Mouse (Mus musculus): ENCODE results near the gene Celf5. TPM values are rescaled to one million over a fixed set of nuclear protein-coding genes. Genes with fewer than 3 reads are reported as not detected.

Celf5 gene
- polyA plus RNA-seq, 1 experiment, result 57.3 TPM

DNA sequence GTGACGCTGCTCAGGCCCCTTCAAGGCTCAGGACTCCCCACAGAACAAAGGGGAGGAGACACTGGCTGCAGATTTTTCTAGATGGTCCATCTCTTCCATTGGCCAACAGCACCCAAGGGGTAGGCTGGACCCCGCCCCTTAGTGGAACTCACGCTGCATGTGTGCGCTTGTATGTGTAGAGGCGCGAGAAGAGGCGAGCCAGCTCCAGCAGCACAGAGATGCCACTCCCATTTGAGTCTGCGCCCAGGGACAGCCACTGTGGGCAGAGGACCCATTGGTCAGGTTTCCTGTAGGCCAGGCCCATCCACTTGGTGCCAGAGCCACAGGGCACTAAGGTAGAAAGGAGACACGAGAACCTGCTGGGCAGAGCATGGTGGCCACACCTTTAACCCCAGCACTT, 8.5 kb upstream of the Celf5 start:
- no peaks in the 10 kb centered on the region for H3K27me3 ChIP-seq (ENCODE audit: control insufficient read depth, insufficient read depth, low read length)
- TF ChIP-seq CTCF (IDR thresholded peaks at IDR 0.05; ENCODE audit: borderline replicate concordance, insufficient read depth, low read depth, low read length), result no peak
- no peak for TF ChIP-seq POLR2A (IDR thresholded peaks at IDR 0.05; ENCODE audit: borderline replicate concordance, insufficient read depth, low read length)
- peak in 1 of 2 experiments; percentile 11 for DNase-seq
- WGBS, result 84% methylated on average over 9 of the region's 9 CpGs
- no peak overlapping the region for H3K27ac ChIP-seq (ENCODE audit: insufficient read depth, low read length)
- H3K4me1 ChIP-seq (ENCODE audit: control insufficient read depth, insufficient read depth, low read length), result peaks cover 10% of the 10 kb centered on the region
- no peak overlapping the region for H3K4me3 ChIP-seq (replicated peaks; ENCODE audit: insufficient read depth, low read depth, low read length)

DNA sequence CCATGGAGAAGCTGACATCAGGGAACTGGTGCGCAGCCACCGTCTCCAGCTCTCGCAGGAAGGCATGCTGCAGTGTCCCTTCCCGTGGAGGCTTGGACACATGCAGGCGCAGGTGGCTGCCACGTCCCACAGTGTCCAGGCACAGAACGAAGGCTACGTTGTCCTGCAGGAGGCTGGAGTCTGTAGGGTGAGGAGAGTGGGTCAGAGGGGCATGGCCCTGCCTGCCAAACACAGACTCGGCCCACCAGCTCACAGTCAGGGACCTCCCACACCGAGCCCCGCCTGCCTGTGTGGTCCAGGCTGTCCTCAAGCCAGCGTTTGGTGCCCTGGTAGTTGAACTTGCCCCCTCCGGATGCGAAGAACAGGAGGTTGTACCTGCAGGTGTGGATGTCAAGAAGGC, 7.4 kb upstream of the Celf5 start:
- no peak for DNase-seq
- peaks cover 7% of the 10 kb centered on the region for H3K4me1 ChIP-seq (ENCODE audit: control insufficient read depth, insufficient read depth, low read length)
- H3K4me3 ChIP-seq (replicated peaks; ENCODE audit: insufficient read depth, low read depth, low read length), result no peak overlapping the region
- TF ChIP-seq CTCF (IDR thresholded peaks at IDR 0.05; ENCODE audit: borderline replicate concordance, insufficient read depth, low read depth, low read length), result no peak
- TF ChIP-seq POLR2A (IDR thresholded peaks at IDR 0.05; ENCODE audit: borderline replicate concordance, insufficient read depth, low read length), result no peak
- 67% methylated on average over 14 of the region's 14 CpGs for WGBS
- no peak overlapping the region for H3K27ac ChIP-seq (ENCODE audit: insufficient read depth, low read length)
- H3K27me3 ChIP-seq (ENCODE audit: control insufficient read depth, insufficient read depth, low read length), result no peaks in the 10 kb centered on the region

DNA sequence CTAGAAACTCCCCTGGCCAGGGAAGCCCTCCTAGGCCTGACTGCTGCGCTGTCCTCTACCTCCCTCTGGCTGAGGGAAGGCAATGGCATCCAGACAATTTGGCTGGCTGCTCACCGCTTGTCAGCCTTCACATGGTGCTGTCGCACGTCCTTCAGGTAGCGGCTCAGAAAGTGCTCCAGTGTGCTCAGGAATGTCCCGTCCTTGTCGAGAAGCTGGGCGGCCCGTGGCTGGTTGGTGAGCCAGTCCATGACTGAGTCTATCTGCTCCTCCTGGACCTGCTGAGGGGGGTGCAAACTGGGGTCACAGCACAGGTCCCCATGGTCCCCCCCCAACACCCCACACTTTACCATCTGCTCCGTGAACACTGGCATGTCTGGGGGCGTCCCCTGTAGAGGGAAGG, 5.6 kb upstream of the Celf5 start:
- no peak overlapping the region for H3K4me3 ChIP-seq (replicated peaks; ENCODE audit: insufficient read depth, low read depth, low read length)
- no peaks in the 10 kb centered on the region for H3K27me3 ChIP-seq (ENCODE audit: control insufficient read depth, insufficient read depth, low read length)
- no peak for DNase-seq
- WGBS, result 63% methylated on average over 11 of the region's 11 CpGs
- no peaks in the 10 kb centered on the region for H3K4me1 ChIP-seq (ENCODE audit: control insufficient read depth, insufficient read depth, low read length)
- TF ChIP-seq CTCF (IDR thresholded peaks at IDR 0.05; ENCODE audit: borderline replicate concordance, insufficient read depth, low read depth, low read length) (no peak), POLR2A (IDR thresholded peaks at IDR 0.05; ENCODE audit: borderline replicate concordance, insufficient read depth, low read length) (no peak)
- H3K27ac ChIP-seq (ENCODE audit: insufficient read depth, low read length), result no peak overlapping the region

DNA sequence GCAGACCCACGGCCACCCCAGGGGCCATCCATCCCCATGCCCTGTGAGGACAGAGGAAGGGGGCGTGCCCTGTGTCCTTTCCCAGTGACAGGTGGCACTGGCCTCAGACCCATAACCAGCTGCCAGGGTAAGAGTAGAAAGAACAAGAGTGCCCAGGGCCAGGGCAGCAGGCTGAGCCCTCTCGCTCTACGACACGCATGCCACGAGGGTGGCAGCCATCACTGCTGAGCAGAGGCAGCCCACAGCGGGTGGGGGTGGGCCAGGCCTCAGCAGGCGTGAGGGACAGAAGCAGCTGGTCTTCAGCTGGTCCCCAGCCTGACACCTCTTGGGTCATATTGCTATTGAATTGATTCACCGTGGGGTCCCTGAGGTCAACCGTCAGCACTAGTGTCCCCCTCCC, 4.0 kb upstream of the Celf5 start:
- no peaks in the 10 kb centered on the region for H3K27me3 ChIP-seq (ENCODE audit: control insufficient read depth, insufficient read depth, low read length)
- no peak overlapping the region for H3K4me3 ChIP-seq (replicated peaks; ENCODE audit: insufficient read depth, low read depth, low read length)
- no peak for TF ChIP-seq CTCF (IDR thresholded peaks at IDR 0.05; ENCODE audit: borderline replicate concordance, insufficient read depth, low read depth, low read length)
- no peak for TF ChIP-seq POLR2A (IDR thresholded peaks at IDR 0.05; ENCODE audit: borderline replicate concordance, insufficient read depth, low read length)
- no peak for DNase-seq
- 0 out of 2 replicates have a peak, but pooled peaks cover 2% of the 10 kb centered on the region for H3K4me1 ChIP-seq (ENCODE audit: control insufficient read depth, insufficient read depth, low read length)
- 42% methylated on average over 10 of the region's 10 CpGs for WGBS
- no peak overlapping the region for H3K27ac ChIP-seq (ENCODE audit: insufficient read depth, low read length)

DNA sequence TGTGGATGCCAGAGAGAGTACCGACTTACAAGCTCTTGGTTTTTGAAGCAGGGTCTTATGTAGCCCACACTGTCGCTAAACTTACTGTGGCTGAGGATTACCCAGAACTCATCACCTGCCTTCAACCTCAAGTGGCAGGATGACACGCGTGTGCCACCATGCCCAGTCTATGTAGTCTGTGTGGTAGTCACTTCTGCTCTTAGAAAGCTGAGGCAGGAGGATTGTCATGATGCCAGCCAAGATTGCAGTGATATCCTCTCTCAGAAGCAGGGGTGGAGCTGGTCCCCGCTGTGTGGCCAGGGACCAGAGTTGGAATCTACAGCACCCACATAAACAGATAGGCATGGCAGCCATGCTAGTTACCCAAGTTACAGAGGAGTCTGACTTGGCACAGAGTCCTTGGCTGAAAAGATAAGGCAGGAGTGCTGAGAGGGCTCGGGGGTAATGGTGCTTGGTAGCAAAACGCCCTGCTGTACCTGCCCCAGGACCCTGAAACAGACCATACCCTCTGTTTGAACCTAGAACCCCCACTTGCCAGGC, 3.0 kb upstream of the Celf5 start:
- H3K4me3 ChIP-seq (replicated peaks; ENCODE audit: insufficient read depth, low read depth, low read length), result no peak overlapping the region
- 0 out of 2 replicates have a peak, but pooled peaks cover 2% of the 10 kb centered on the region for H3K4me1 ChIP-seq (ENCODE audit: control insufficient read depth, insufficient read depth, low read length)
- TF ChIP-seq CTCF (IDR thresholded peaks at IDR 0.05; ENCODE audit: borderline replicate concordance, insufficient read depth, low read depth, low read length), result no peak
- TF ChIP-seq POLR2A (IDR thresholded peaks at IDR 0.05; ENCODE audit: borderline replicate concordance, insufficient read depth, low read length), result no peak
- 67% methylated on average over 7 of the region's 7 CpGs for WGBS
- no peaks in the 10 kb centered on the region for H3K27me3 ChIP-seq (ENCODE audit: control insufficient read depth, insufficient read depth, low read length)
- DNase-seq, result no peak
- no peak overlapping the region for H3K27ac ChIP-seq (ENCODE audit: insufficient read depth, low read length)

DNA sequence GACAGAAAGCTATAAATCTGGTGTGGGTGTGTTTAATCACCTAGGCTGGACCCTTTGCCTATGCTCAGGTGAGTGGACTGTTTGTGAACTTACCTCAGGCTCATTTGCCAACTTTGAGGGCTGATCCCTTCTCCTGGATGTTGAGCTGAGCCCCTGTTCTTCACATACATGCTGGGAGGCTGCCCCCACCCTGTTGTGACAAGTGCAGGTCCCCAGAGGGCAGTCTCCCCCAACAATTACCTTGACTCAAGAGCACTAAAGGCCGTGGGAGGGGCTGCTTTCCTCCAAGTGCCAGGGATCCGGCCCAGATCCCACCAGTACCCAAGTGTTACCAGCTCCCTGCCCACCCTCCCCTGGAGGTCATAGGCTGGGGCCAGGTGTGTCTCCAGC, 2.5 kb upstream of the Celf5 start:
- H3K4me3 ChIP-seq (replicated peaks; ENCODE audit: insufficient read depth, low read depth, low read length), result no peak overlapping the region
- no peak overlapping the region for H3K27ac ChIP-seq (ENCODE audit: insufficient read depth, low read length)
- DNase-seq, result no peak
- H3K27me3 ChIP-seq (ENCODE audit: control insufficient read depth, insufficient read depth, low read length), result no peaks in the 10 kb centered on the region
- TF ChIP-seq POLR2A (IDR thresholded peaks at IDR 0.05; ENCODE audit: borderline replicate concordance, insufficient read depth, low read length) (no peak), CTCF (IDR thresholded peaks at IDR 0.05; ENCODE audit: borderline replicate concordance, insufficient read depth, low read depth, low read length) (no peak)
- 0 out of 2 replicates have a peak, but pooled peaks cover 2% of the 10 kb centered on the region for H3K4me1 ChIP-seq (ENCODE audit: control insufficient read depth, insufficient read depth, low read length)
- 14% methylated on average over 2 of the region's 2 CpGs for WGBS

DNA sequence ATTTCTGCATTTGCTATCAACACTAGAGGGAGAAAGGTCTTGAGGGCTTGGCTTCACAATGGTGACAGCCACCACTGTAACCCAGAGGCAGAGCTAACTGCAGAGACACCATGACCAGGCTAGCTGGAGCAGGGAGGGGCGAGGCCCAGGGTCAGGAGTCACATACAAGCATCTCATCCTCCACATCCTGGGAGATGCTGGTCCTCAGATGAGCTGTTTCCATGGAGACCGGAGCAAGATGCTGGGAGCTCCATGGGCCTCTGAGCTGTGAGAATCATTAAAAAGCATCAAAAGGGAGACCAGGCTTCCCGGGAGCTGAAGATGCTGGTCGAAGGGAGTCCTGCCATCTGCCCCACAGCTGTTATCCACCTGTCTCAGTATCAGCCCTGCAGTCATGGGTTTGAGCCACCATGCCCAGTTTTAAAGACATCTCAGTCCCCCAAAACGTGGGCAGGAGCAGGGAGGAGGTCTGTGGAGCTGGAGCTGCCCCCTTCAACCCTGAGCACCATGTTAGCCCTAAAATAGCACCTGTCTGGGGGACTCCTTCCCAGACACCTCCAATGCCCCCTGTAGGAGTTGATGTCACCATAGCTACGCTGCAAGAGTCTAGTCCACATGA, 2.0 kb upstream of the Celf5 start:
- peaks cover 5% of the 10 kb centered on the region; the same call in 1 of the 2 replicates for H3K4me1 ChIP-seq (ENCODE audit: control insufficient read depth, insufficient read depth, low read length)
- no peak overlapping the region for H3K27ac ChIP-seq (ENCODE audit: insufficient read depth, low read length)
- no peaks in the 10 kb centered on the region for H3K27me3 ChIP-seq (ENCODE audit: control insufficient read depth, insufficient read depth, low read length)
- 36% methylated on average over 6 of the region's 6 CpGs for WGBS
- no peak for DNase-seq
- no peak overlapping the region for H3K4me3 ChIP-seq (replicated peaks; ENCODE audit: insufficient read depth, low read depth, low read length)
- TF ChIP-seq POLR2A (IDR thresholded peaks at IDR 0.05; ENCODE audit: borderline replicate concordance, insufficient read depth, low read length) (no peak), CTCF (IDR thresholded peaks at IDR 0.05; ENCODE audit: borderline replicate concordance, insufficient read depth, low read depth, low read length) (no peak)

DNA sequence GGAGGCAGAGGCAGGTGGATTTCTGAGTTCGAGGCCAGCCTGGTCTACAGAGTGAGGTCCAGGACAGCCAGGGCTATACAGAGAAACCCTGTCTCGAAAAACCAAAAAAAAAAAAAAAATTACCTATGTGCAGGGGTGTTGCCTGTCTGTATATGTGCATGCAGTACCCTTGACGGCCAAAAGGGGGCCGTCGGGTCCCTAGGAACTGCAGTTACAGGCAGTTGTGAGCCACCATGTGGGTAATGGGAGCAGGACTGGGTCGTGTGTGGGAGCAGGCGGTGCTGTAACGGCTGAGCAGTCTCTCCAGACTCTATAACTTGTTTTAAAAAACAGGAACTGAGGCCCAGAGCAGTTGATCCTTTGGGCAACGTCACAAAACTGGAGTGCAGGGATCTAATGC, 1.5 kb upstream of the Celf5 start:
- peak in 1 of 2 experiments; percentile 50 for DNase-seq
- Histone ChIP-seq H3K27me3 (ENCODE audit: control insufficient read depth, insufficient read depth, low read length) (no peaks in the 10 kb centered on the region), H3K27ac (ENCODE audit: insufficient read depth, low read length) (no peak overlapping the region), H3K4me1 (ENCODE audit: control insufficient read depth, insufficient read depth, low read length) (peaks cover 5% of the 10 kb centered on the region; the same call in 1 of the 2 replicates), H3K4me3 (replicated peaks; ENCODE audit: insufficient read depth, low read depth, low read length) (no peak overlapping the region)
- peak; percentile 58; the same call in 1 of the 2 replicates for TF ChIP-seq CTCF (IDR thresholded peaks at IDR 0.05; ENCODE audit: borderline replicate concordance, insufficient read depth, low read depth, low read length)
- no peak for TF ChIP-seq POLR2A (IDR thresholded peaks at IDR 0.05; ENCODE audit: borderline replicate concordance, insufficient read depth, low read length)
- 14% methylated on average over 9 of the region's 9 CpGs for whole genome bisulfite sequencing

All from cerebellum, adult 2 months (tissue).